Mouse (Mus musculus) frontal cortex, postnatal 36 days (tissue): Measurements from ENCODE around the gene Gck.
A peak's percentile ranks its signal among the peaks of the same experiment; 100 is the strongest.

ENCODE experiments used
- DNase-seq, 2 experiments: peaks; one replicate each; pipeline ENCODE4 v3.0.0; 2022; ENCODE audit warnings: low spot score in 2 of 2

The Gck gene

DNA sequence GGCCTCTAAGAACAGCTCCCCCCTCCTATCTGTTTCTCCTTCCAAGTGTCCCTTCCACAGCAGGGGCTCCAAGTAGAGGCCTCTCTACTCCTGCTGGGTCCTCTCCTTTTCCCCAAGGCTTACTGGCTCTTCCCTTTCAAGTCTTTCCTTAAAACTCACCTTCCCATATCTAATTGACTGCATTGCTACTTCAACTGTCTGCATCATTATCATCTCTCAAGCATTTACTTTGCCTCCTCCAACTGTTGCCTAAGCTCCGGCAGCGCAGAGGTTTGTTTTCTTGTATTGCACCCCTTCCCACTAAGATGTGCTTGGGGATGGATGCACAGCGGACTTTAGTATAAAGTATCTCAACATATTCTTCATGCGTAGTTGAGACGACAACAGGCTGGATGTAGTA is 72.5 kb downstream of the Gck start:
- DNase-seq: no peak

DNA sequence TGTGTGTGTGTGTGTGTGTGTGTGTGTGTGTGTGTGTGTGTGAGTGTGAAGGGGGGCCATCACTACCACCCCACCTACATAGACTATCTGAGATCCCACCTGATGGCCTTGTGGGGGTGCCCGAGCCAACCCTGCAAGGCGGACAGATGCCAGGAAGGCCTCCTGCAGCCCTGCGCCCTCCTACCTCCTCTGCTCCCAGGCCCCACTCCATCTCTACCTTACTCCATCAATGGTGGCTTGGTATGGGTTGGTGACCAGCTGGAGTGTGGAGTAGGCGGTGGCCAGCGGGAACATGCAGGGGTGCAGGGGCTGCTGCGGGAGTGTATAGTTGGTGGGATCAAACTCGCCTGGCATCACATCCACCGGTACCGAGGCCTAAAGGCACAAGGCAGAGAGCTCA is 76.7 kb downstream of the Gck start:
- DNase-seq: no peak

DNA sequence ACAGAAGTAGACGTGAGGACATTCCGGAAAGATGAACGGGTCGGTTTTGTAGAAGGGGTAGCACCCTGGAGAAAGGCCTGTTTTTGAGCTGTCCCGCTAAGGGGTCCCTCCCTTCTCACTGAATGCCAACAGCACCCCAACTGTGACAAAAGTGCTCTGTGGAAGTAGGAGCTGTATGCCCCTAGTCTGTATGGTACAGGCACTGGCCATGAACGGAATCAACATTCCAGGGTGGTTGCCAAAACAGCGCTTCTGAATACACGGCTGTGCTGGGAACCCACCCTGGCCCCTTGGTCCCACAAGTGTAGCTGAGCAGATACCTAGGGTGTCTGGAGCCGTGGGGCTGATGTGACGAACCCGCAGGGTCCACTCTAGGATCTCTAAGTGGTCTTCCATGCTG is 77.2 kb downstream of the Gck start:
- DNase-seq: no peak

DNA sequence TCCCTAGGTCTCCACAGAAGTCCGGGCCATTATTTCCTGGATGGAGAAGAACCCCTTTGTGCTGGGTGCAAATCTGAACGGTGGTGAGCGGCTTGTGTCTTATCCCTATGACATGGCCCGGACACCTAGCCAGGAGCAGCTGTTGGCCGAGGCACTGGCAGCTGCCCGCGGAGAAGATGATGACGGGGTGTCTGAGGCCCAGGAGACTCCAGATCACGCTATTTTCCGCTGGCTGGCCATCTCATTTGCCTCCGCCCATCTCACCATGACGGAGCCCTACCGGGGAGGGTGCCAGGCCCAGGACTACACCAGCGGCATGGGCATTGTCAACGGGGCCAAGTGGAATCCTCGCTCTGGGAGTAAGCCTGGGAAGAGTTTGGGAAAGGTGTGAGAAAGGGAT is 79.8 kb downstream of the Gck start:
- DNase-seq: no peak

DNA sequence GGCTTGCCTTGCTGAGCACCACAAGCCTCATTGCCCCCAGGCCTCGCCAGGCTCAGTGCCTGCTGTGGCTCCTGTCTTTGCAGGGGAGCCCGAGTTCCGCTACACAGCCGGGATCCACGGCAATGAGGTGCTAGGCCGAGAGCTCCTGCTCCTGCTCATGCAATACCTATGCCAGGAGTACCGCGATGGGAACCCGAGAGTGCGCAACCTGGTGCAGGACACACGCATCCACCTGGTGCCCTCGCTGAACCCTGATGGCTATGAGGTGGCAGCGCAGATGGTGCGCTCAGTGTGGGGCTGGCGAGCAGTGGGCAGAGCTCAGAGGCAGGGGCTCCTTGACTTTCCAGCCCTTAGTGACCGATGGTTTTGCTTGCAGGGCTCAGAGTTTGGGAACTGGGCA is 80.5 kb downstream of the Gck start:
- no peak for DNase-seq

DNA sequence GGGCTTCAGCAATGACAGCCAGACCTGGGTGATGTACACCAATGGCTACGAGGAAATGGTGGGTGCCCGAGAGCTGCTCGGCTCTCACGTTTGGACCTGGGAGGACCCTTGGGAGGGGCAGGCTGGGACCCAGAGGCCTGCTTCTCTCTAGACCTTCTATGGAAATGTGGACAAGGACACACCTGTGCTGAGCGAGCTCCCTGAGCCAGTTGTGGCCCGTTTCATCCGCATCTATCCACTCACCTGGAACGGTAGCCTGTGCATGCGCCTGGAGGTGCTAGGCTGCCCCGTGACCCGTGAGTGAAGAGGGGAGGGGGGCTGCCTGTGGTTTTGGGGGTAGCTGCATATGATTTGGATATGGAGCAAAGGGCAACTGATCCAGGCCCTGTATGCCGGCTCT is 81.6 kb downstream of the Gck start:
- no peak for DNase-seq

DNA sequence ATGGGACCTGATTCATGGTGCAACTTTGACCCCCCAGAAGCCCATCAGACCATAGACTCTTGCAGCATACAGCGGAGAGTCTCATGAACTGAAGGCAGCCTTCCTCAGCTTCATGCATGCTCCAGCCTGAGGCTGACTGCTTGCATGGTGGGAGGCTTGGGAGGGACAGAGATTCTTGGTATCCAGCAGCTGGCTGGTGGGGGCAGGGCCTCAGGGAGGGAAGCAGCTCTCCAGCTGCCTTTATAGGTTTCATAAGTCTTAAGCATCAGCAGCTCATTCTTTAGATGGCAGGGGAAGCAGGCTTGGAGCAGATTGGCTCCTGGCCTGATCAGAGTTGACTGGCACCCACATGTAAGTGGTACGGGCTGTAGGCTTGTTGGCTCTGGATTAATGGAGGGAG is 82.7 kb downstream of the Gck start:
- no peak for DNase-seq

DNA sequence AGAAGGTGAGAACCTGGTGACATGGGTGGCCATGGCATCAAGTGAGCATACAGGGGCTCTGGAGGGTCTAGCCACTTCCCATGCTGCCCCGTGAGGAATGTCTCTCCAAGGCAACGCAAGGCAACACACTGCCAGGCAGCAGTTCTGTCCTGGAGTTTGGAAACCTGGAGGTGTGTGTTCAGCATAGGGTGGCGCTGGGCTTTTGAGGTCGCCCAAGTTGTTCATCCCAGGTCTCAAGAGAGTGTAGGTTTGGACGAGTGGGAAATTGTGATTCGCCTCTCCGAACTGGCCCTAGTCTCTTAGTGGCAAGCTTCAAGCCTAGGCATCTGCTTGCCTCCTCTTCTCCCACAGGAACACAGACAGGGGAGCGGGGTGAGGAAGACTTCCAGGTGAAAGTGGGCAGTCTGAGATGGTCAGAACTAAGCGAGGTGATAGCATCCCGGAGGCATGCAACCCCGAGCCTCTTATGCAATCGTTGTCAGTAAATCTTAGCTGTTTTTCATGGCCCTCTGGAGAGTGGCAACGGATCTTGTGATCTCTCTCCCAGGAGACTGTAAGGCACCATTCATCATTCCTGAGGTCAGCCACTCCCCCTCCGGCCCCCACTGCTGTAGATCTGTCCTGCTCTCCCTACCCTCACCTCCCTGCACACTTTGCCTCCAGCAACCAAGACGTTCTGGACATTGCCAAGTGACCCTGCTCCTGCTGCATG is 87.3 kb downstream of the Gck start:
- DNase-seq: no peak

DNA sequence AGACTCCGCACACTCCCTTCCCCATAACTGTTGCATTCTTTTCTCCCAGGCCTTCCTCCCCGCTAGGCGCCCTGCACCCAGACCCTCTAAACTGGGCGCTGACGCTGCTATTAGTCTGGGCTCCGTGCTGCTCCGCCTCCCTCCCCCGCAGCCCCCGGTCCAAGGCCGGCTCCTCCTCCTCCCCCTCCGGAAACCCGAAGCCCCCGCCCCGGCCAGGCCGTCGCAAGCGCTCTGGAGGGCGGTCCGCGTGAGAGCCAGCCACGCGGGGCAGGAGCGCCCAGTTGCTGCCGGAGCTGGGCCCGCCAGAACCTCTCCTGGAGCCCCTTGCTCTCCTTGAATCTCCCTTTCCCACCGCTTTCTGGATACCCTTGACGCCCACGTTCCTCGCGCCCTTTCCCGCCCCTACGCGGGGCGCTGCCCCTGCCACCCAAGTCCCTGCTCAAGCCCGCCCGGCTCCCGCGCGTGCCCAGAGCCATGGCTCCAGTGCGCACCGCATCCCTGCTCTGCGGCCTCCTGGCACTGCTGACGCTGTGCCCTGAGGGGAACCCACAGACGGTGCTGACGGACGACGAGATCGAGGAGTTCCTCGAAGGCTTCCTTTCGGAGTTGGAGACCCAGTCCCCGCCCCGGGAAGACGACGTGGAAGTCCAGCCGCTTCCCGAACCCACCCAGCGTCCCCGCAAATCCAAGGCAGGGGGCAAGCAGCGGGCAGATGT is 88.0 kb downstream of the Gck start, which contains the start of gene Aebp1:
Gene Aebp1 (plus strand): TSS at position 270 of the 716 bp plus-strand sequence.
- DNase-seq: no peak

DNA sequence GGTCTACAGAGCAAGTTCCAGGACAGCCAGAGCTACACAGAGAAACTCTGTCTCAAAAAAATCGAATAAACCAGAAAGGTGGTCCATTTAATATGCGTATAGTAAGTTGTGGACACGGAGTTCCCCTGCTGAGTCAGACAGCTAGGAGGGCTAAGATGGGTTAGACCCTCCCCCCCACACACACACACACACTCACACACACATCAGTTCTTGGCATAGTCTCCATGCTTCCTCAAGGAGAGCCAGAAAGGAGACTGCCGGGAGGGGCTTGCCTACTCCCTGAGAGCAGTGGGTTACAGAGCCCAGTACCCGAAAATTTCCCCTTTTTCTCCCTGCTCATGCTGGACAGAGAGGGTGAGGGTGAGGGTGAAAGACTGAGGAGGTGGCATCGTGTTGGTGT is 89.2 kb downstream of the Gck start:
- no peak for DNase-seq

DNA sequence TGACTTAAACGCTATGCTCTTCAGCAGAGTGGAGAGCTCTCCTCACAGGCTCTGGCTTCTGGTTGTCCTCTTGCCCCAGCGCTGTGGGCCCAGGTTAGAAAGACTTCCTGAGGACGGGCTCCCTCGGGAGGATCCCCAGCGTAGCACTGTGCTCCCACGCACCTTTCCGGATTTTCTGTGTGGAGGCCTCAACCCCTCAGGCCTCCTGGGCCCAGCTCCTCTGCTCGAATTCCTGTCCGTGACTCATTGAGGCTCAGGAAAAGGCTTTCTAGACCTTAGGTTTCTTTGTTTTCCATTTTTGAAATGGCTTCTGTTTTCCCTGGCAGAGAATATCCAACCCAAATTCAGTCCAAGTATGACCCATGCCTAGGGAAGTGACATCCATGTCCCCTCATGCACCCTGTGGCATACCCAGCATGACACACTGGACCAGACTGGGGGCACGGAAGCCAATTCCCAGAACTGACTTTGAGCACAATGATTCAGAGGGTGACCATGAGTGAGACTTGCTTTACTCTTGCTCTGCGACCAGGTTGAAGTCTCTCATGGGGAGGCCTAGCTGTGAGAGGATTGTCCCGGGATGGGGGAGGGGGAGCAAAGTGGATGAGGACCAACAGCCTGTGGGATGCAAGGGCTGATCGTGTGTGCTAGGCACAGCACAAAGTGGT is 89.9 kb downstream of the Gck start:
- no peak for DNase-seq

DNA sequence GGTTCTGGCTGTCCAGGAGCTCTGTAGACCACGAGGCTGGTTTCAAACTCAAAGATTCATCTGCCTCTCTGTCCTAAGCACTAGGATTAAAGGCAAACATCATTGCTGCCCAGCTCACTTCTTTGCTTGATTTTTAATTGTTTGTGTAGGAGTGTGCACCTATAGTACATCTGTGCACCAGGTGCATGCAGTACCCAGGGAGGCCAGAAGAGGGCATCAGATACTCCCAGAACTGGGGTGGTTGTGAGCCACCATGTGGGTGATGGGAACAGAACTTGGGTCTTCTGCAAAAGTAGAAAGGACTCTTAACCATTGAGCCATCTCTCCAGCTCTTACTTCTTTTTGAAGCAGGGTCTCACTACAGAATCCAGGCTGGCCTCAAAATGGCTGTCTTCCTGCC is 91.2 kb downstream of the Gck start:
- DNase-seq: no peak

DNA sequence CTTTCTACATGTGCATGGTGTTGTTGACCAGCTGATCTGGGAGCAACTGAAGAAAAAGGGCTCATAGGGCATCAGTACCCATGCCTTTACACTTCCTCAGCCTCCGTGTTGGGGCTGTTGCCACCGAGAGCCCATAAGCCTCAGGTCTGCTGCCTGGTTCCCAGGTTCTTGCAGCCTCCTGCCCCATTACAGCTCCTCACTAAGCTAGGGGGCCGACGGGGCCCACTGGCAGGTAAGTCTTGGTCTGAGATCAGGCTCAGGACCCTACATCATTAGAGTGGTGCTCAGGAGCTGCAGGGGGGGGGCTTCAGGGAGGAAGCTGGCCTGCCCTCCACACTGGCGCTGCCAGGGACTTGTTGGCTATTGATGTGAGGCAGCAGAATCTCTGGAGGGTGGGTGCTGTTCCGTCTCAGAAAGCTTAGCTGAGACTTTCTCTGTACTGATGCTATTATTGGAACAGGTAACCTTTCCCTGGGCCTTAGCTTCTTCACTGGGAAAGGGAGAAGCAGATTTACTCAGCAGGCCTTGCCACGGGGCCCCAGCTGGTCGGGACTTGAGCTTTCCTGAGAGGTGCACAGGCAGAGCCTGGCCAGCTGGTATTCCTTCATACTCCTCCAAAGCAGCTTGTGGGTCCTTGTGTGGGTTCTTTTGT is 93.3 kb downstream of the Gck start:
- no peak for DNase-seq

DNA sequence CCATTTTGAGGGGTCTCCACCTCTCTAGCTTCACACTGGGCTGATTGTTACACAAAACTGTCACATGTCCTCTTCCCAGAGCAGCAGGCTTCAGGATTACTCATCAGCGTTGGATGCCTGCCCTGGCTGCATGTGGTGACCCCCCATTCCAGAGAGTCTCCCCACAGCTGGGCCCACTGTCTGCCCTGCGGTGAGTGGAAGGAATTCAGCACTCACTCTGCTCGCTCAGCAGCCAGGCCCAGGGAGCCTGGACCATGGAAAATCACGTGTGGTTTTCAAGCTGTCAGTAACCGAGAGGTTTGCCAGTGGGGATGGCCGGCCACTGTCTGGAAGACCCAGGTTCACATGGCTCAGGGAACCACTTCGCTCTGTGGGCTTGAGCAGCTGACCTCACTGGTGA is 94.0 kb downstream of the Gck start:
- DNase-seq: peak; percentile 27 to 30

DNA sequence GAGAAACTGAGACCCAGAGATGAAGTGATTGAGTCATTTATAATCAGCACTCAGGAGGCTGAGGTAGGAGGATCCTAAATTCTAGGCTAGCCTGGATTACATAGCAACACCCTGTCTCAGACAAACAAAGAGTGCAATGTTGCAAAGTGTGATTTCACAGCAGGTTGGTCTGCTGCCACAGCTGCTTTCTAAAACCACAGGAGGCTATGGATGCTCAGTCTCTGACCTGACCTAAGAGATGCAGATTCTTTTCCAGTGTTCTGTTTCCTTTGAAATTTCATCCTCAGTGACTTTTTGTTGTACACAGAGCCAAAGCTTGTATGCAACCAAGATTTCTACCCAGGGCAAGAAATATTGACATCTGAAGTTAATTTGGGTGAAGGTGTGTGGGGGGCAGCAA is 94.4 kb downstream of the Gck start:
- DNase-seq: no peak

DNA sequence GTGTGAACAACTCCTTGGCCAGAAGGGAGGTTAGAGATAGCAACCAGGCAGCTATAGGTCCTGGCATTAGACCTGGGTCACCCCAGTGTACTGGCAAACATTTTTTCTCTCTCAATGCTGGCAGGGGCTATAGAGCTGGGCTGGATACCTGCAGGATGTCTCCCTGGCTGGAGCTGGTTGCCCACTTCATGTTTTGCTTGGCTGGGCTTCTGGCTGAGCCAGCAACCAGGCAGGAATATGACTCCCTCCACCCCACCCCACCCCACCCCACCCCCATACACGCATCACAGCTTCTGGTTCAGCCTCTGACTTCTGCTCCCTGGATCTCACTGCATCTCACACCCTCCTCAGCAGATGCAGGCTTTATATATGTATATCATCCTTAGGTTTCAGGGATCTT is 97.6 kb downstream of the Gck start:
- DNase-seq: no peak

DNA sequence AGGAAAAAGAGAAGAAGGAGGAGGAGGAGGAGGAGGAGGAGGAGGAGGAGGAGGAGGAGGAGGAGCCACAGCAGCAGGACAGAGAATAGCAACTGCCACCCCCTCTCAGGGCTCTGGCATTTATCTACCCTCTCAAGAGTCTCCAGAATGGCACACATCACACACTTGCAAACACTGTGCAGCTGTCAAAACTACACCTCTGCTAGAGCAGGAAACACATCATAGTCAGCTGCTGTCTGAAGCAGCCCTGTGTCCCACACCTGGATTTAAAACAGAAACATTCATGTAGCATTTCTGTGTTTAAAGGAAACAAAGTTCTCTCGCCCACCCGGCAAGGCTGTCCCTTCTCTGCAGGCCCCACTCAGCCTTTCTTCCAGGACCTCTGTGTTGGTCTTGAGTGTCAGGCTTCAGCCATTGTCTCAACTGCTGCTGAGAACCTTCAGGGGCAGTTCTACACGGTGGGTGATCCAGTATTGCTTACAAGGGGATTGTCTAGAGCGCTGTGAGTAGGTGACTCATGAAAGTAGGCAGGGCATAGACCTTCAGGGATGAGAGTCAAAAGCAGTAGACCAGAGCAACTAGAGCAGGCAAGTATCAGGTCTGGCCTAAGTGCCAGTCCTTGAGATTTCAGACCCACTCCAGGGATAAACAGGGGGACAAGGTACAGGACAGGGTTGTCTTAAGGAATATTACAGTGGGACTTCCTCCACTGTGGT is 98.7 kb downstream of the Gck start:
- DNase-seq: no peak
